Mouse (Mus musculus): ENCODE measurements around the gene Hpcal1.

GRCm38 (mm10) chr12:17679571-17679970 lies 11.1 kb upstream of the Hpcal1 start:
- TF ChIP-seq POLR2A (IDR thresholded peaks at IDR 0.05; ENCODE audit: borderline replicate concordance, control insufficient read depth, low read depth, low read length) (no peak), CTCF (IDR thresholded peaks at IDR 0.05; ENCODE audit: control insufficient read depth, insufficient read depth, low read length) (no peak)

All from bone marrow, adult 2 months (tissue).